Mouse (Mus musculus) embryonic facial prominence, embryonic 14.5 days (tissue): ENCODE data around the gene Nphp1. TPM values are rescaled to one million over a fixed set of nuclear protein-coding genes. Genes with fewer than 3 reads are reported as not detected.

Experiments used
- ATAC-seq: fragments of 200-750 bp; cut with Nextera tagmentation; 2 replicates; pipeline ENCODE4 v1.8.0; 2017; ENCODE audit warnings: low read depth, moderate number of reproducible peaks, moderate TSS enrichment
- DNase-seq: peaks from one replicate; pipeline ENCODE4 v3.0.0-alpha.2; 2015; ENCODE audit warnings: low spot score
- H3K27ac ChIP-seq: fragments of 300-500 bp; sonication (generic); replicated peaks from 2 replicates; pipeline ENCODE4 v1.5.1; 2014; ENCODE audit warnings: low read depth, mild to moderate bottlenecking, low read length, moderate library complexity
- H3K27me3 ChIP-seq: fragments of 300-500 bp; sonication (generic); replicated peaks from 2 replicates; pipeline ENCODE4 v1.6.1; 2014; ENCODE audit warnings: low read length; ENCODE audit not compliant: control insufficient read depth, insufficient read depth
- H3K36me3 ChIP-seq: fragments of 300-500 bp; sonication (generic); 2 replicates; pipeline ENCODE4 v1.6.1; 2014; ENCODE audit warnings: low read length, mixed read lengths; ENCODE audit not compliant: control insufficient read depth, insufficient read depth
- H3K4me1 ChIP-seq: fragments of 300-500 bp; sonication (generic); 2 replicates; pipeline ENCODE4 v1.6.1; 2014; ENCODE audit warnings: antibody characterized with exemption, low read length; ENCODE audit not compliant: control insufficient read depth, insufficient read depth
- H3K4me2 ChIP-seq: fragments of 300-500 bp; sonication (generic); 2 replicates; pipeline ENCODE4 v1.6.1; 2014; ENCODE audit warnings: low read depth, mild to moderate bottlenecking, low read length, moderate library complexity, mixed read lengths
- H3K4me3 ChIP-seq: fragments of 300-500 bp; sonication (generic); 2 replicates; pipeline ENCODE4 v1.5.1; 2014; ENCODE audit warnings: low read depth, mild to moderate bottlenecking, low read length
- H3K9ac ChIP-seq: fragments of 300-500 bp; sonication (generic); 2 replicates; pipeline ENCODE4 v1.6.1; 2014; ENCODE audit warnings: low read depth, mild to moderate bottlenecking, low read length, moderate library complexity, mixed read lengths
- H3K9me3 ChIP-seq: fragments of 300-500 bp; sonication (generic); 2 replicates; pipeline ENCODE4 v1.6.1; 2016; ENCODE audit warnings: low read length; ENCODE audit not compliant: control insufficient read depth
- WGBS: fragments of 180-500 bp; shearing (Covaris S2); extraction: QIAGEN DNeasy Blood & Tissue Kit; methylation state at CpG from one replicate; pipeline ENCODE4 v1.1.7; 2014; 5-methylcytosine and 5-hydroxymethylcytosine counted together
- polyA plus RNA-seq: library from polyadenylated mRNA; unstranded; fragments of >200 nt; fragmentation: Nextera tagmentation; extraction: Ambion mirVana; gene quantifications from 2 replicates; pipeline ENCODE4 v1.2.1, GENCODE M21; 2014

The Nphp1 gene
- polyA plus RNA-seq, 1 experiment from 2014 or later: 27.4 TPM

DNA sequence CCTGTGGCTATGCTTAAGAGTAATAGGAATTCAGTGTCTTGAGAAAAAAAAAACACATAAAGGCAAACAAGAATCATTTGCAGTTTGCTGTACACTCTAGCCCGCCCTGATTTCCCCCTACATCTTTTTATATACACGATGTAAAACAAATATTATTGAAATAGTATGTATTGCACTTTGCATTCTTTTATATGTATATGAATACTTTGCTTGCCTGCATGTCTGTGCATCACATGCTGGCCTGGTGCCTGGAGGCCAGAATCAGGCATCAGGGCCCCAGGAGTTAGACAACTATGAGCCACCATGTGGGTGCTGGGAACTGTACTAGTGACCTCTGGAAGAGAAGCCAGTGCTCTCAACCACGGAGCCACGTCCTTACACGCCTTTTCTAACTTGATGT is 1.5 kb downstream of the Nphp1 start:
- no peak overlapping the region for H3K4me2 ChIP-seq
- H3K4me3 ChIP-seq: no peak overlapping the region
- H3K27me3 ChIP-seq: no peaks in the 10 kb centered on the region
- DNase-seq: no peak
- H3K4me1 ChIP-seq: peaks cover 20% of the 10 kb centered on the region
- no peak overlapping the region for H3K9ac ChIP-seq
- H3K27ac ChIP-seq: no peak overlapping the region
- no peaks in the 10 kb centered on the region for H3K36me3 ChIP-seq
- ATAC-seq: no peak
- 93% methylated on average over 5 of the region's 5 CpGs for WGBS
- H3K9me3 ChIP-seq: no peaks in the 10 kb centered on the region

DNA sequence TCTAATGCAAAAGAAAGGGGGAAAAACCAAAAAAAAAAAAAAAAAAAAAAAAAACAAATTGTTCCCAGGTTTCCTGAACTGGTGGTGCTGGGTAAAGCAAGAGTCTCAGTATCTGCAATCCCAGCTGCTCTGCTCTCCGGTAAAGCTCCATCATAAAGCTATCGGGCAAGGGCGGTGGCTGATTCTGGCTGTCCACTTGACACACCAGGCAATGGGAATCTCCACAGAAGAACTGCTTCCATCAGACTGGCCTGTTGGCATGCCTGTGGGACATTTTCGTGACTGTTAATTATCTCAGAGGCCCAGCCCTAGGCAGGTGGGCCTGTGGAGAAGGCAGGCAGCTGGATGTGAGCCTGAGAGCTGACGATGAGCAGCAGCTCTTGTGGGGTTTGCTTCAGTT is 10.2 kb downstream of the Nphp1 start:
- Histone ChIP-seq H3K4me2 (no peak overlapping the region), H3K9me3 (no peaks in the 10 kb centered on the region), H3K27ac (no peak overlapping the region), H3K4me1 (no peaks in the 10 kb centered on the region), H3K36me3 (peaks cover 31% of the 10 kb centered on the region; the same call in 1 of the 2 replicates), H3K4me3 (no peak overlapping the region), H3K27me3 (no peaks in the 10 kb centered on the region), H3K9ac (no peak overlapping the region)
- ATAC-seq: no peak
- DNase-seq: no peak
- 84% methylated on average over 5 of the region's 5 CpGs for WGBS

DNA sequence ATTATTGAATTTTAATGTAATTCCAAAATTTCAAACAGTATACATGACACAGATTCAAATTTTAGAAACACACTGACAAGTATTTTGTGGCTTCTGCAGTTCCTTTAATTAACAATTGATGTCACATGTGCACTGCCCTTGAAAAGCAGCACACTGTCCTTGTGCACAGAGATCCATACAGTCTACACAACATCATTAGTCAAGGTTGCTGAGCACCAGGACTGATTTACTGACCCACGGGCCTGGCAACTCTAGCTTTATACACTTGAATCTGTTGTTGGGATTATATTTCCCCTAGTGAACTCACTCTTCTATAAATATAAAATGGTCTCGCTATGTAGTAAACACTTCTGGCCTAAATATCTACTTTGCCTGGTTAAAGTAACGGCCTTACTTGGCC is 13.7 kb downstream of the Nphp1 start:
- WGBS: 74% methylated on average over 3 of the region's 3 CpGs
- Histone ChIP-seq H3K4me3 (no peak overlapping the region), H3K9me3 (no peaks in the 10 kb centered on the region), H3K9ac (no peak overlapping the region), H3K4me1 (no peaks in the 10 kb centered on the region), H3K36me3 (peaks cover 55% of the 10 kb centered on the region; the same call in 1 of the 2 replicates), H3K27me3 (no peaks in the 10 kb centered on the region), H3K27ac (no peak overlapping the region), H3K4me2 (no peak overlapping the region)
- DNase-seq (no peak), ATAC-seq (no peak)

DNA sequence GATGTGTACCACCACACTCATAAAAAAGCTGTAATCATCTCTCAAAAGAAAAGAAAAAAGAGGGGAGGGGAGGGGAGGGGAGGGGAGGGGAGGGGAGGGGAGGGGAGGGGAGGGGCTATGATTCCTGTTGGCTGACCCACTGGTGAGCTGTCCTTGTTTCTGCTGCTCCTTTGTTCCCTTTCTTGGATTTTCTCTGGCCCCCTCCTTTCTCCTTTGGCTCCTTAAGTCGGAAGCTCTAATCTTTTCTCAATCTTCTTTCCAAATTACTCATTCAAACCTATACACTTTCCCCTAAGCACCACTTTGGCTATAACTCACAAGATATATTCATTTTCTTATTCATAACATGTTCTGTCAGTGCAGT is 14.1 kb downstream of the Nphp1 start:
- no peak overlapping the region for H3K9ac ChIP-seq
- H3K9me3 ChIP-seq: no peaks in the 10 kb centered on the region
- DNase-seq: no peak
- no peak for ATAC-seq
- no peak overlapping the region for H3K4me3 ChIP-seq
- H3K27me3 ChIP-seq: no peaks in the 10 kb centered on the region
- no peak overlapping the region for H3K4me2 ChIP-seq
- no peak overlapping the region for H3K27ac ChIP-seq
- H3K4me1 ChIP-seq: no peaks in the 10 kb centered on the region
- WGBS: 41% methylated on average over 1 of the region's 1 CpGs
- H3K36me3 ChIP-seq: peaks cover 59% of the 10 kb centered on the region; the same call in 1 of the 2 replicates

DNA sequence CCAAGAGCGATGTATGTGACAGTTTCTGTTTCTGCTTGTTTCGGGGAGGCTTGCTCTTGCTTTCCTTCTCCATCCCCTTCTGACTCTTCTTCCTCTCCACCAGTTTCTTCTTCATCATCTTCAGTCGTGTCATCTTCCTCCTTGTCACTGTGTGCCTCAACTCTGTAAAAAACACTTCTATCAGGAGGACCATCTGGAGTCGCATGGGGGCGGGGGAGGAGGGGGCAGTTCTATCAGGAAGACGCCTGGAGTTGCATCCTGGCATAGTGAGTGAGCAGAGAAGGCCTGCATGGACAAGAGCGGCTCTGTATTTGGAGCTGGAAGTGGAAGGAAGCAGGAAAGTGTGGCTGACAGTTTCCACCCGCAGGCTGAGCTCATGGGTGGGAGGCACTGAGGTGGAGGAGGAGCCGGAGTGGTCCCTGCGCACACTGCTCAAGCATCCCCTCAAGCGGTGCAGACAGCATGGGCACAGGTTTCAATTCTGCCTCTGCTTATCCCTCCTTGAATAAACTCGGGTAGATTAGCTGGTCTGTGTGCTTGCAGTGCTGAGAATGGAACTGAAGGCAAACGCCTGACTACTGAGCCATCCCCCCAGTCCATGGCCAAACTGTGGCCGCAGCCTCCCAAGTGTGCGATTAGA is 14.6 kb downstream of the Nphp1 start:
- H3K36me3 ChIP-seq: peaks cover 64% of the 10 kb centered on the region
- ATAC-seq: no peak
- no peaks in the 10 kb centered on the region for H3K27me3 ChIP-seq

DNA sequence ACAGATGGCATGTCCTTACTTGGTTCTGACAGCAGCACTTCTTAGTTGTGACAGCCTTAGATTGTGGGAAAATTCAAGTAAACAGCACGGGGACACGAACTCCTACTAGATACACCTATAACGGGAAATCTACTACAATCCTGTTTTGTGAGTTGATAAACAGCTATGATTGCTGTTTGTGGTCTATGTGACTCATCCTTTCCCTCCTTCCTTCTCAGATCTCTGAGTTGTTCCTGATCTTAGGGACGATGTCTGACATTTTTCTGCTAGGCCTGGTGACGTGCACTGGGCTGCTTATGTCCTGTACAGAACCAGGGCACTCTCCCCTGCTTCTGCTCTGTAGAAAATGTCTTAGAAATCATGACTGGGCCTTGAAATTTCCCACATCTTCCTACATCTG is 27.1 kb downstream of the Nphp1 start:
- no peak for DNase-seq
- no peak overlapping the region for H3K4me2 ChIP-seq
- H3K4me3 ChIP-seq: no peak overlapping the region
- no peaks in the 10 kb centered on the region for H3K4me1 ChIP-seq
- H3K36me3 ChIP-seq: peaks cover 40% of the 10 kb centered on the region
- H3K27ac ChIP-seq: no peak overlapping the region
- no peaks in the 10 kb centered on the region for H3K27me3 ChIP-seq
- 83% methylated on average over 5 of the region's 5 CpGs for WGBS
- no peaks in the 10 kb centered on the region for H3K9me3 ChIP-seq
- H3K9ac ChIP-seq: no peak overlapping the region
- no peak for ATAC-seq

More for the DNA sequence above, 14.6 kb downstream of the Nphp1 start:
- DNase-seq: peak; percentile 12
- Histone ChIP-seq H3K4me1 (no peaks in the 10 kb centered on the region), H3K4me2 (no peak overlapping the region), H3K9me3 (no peaks in the 10 kb centered on the region), H3K4me3 (no peak overlapping the region), H3K9ac (no peak overlapping the region), H3K27ac (no peak overlapping the region)
- 40% methylated on average over 13 of the region's 15 CpGs for WGBS

DNA sequence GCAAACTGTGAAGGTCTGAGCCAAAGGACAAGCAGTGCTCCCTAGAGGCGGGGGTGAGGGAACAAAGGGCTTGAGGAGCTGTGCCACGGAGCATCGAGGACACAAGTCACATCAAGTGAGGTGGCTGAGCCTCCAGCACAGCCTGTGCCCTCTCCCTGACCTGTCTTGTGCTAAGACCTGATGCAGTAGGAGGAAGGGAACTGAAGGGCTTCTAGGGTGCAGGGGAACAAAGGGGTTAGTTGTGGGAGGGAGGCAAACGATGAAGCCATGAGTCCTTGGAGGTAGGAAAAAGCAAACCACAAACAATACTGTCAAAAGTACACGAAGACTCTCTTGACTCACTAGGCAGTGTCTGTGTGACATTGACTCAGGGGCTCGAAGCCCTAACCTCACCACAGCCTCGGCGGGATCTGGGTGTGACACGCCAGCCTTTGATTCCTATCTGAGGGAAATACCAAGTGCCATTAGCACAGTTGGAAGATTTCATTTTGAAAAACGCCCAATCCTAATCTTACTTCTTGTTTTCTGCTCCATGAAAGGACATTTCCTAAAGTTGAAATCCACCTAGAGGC is 28.2 kb downstream of the Nphp1 start:
- DNase-seq: no peak
- 71% methylated on average over 10 of the region's 10 CpGs for whole genome bisulfite sequencing
- Histone ChIP-seq H3K9me3 (no peaks in the 10 kb centered on the region), H3K4me1 (no peaks in the 10 kb centered on the region), H3K9ac (no peak overlapping the region), H3K27ac (no peak overlapping the region), H3K4me3 (no peak overlapping the region), H3K4me2 (no peak overlapping the region), H3K36me3 (peaks cover 39% of the 10 kb centered on the region), H3K27me3 (no peaks in the 10 kb centered on the region)
- ATAC-seq: no peak

DNA sequence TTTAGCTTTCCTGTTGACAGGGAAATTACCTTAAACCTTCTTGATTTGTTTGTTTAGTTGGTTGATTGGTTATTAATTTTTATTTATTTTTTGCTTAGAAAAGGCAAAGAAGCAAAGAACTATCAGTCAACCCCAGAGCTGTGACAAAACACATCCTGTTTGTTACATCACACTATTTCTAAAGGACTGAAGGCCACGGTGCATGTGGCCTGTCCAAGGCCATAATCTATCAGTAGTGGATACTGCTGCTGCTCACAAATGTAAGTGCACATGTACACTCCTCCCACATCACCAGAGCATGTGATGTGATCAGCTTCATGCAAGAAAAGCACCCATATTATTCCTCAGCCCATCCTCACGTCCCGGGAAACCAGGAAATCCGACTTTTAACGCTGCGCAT is 28.7 kb downstream of the Nphp1 start:
- H3K9me3 ChIP-seq: no peaks in the 10 kb centered on the region
- H3K4me1 ChIP-seq: no peaks in the 10 kb centered on the region
- peaks cover 39% of the 10 kb centered on the region for H3K36me3 ChIP-seq
- H3K9ac ChIP-seq: no peak overlapping the region
- DNase-seq (no peak), ATAC-seq (no peak)
- no peak overlapping the region for H3K27ac ChIP-seq
- no peak overlapping the region for H3K4me3 ChIP-seq
- 84% methylated on average over 6 of the region's 6 CpGs for WGBS
- no peaks in the 10 kb centered on the region for H3K27me3 ChIP-seq
- no peak overlapping the region for H3K4me2 ChIP-seq
